Mouse (Mus musculus) intestine, embryonic 16.5 days (tissue): Measurements from ENCODE around the gene Adat3. TPM values are rescaled to one million over a fixed set of nuclear protein-coding genes. Genes with fewer than 3 reads are reported as not detected.
A peak's percentile ranks its signal among the peaks of the same experiment; 100 is the strongest.

Source experiments
- ATAC-seq: fragments of 200-750 bp; cut with Nextera tagmentation; 2 replicates; pipeline ENCODE4 v1.8.0; 2017; ENCODE audit warnings: moderate TSS enrichment, moderate library complexity
- H3K27ac ChIP-seq: fragments of 300-500 bp; sonication (generic); 2 replicates; pipeline ENCODE4 v1.5.1; 2014; ENCODE audit warnings: mild to moderate bottlenecking, low read length
- H3K27me3 ChIP-seq: fragments of 300-500 bp; sonication (generic); replicated peaks from 2 replicates; pipeline ENCODE4 v1.6.1; 2014; ENCODE audit warnings: low read length, control low read depth, mixed read lengths; ENCODE audit not compliant: control insufficient read depth, insufficient read depth
- H3K36me3 ChIP-seq: fragments of 300-500 bp; sonication (generic); 2 replicates; pipeline ENCODE4 v1.6.1; 2014; ENCODE audit warnings: low read length, control low read depth; ENCODE audit not compliant: control insufficient read depth, insufficient read depth
- H3K4me1 ChIP-seq: fragments of 300-500 bp; sonication (generic); 2 replicates; pipeline ENCODE4 v1.6.1; 2014; ENCODE audit warnings: low read length, control low read depth, mixed read lengths; ENCODE audit not compliant: control insufficient read depth, insufficient read depth
- H3K4me2 ChIP-seq: fragments of 300-500 bp; sonication (generic); 2 replicates; pipeline ENCODE4 v1.6.1; 2014; ENCODE audit warnings: low read depth, low read length, control low read depth
- H3K4me3 ChIP-seq: fragments of 300-500 bp; sonication (generic); 2 replicates; pipeline ENCODE4 v1.5.1; 2014; ENCODE audit warnings: mild to moderate bottlenecking, low read length
- H3K9ac ChIP-seq: fragments of 300-500 bp; sonication (generic); 2 replicates; pipeline ENCODE4 v1.6.1; 2014; ENCODE audit warnings: low read depth, low read length
- H3K9me3 ChIP-seq: fragments of 300-500 bp; sonication (generic); 2 replicates; pipeline ENCODE4 v1.6.1; 2016; ENCODE audit warnings: low read length, control low read depth; ENCODE audit not compliant: control insufficient read depth
- WGBS: fragments of 180-500 bp; shearing (Covaris S2); extraction: QIAGEN DNeasy Blood & Tissue Kit; methylation state at CpG from one replicate; pipeline ENCODE4 v1.1.7; 2014; 5-methylcytosine and 5-hydroxymethylcytosine counted together
- microRNA-seq: library from miRNA; unstranded; fragments of <30 nt; microRNA quantifications from one replicate; pipeline ENCODE4, GENCODE M21; 2016
- polyA plus RNA-seq: library from polyadenylated mRNA; unstranded; fragments of >200 nt; fragmentation: Nextera tagmentation; extraction: Ambion mirVana; gene quantifications from 2 replicates; pipeline ENCODE4 v1.2.1, GENCODE M21; 2015

Gene Adat3
- polyA plus RNA-seq, 1 experiment from 2014 or later: 9.4 TPM

GRCm38 (mm10) chr10:80656130-80656862 is 53.6 kb downstream of the Adat3 start:
- ATAC-seq: peak; percentile 84
- under 1% methylated on average over 71 of the region's 72 CpGs for WGBS
- peak overlapping the region; percentile 91 for H3K4me2 ChIP-seq

GRCm38 (mm10) chr10:80656863-80657623 is 54.4 kb downstream of the Adat3 start, which contains the start of gene Btbd2:
Gene Btbd2 (minus strand): TSS chr10:80657071.
- ATAC-seq: peak; percentile 47
- Histone ChIP-seq H3K9me3 (no peaks in the 10 kb centered on the region), H3K4me3 (peak within 1 kb of the TSS; percentile 93), H3K27ac (peak within 1 kb of the TSS; percentile 96), H3K4me2 (peak within 1 kb of the TSS; percentile 91), H3K27me3 (no peaks in the 10 kb centered on the region), H3K36me3 (no peaks in the 10 kb centered on the region), H3K4me1 (peaks cover 32% of the 10 kb centered on the region), H3K9ac (peak within 1 kb of the TSS; percentile 95)
- 21% methylated on average over 15 of the region's 15 CpGs for WGBS

More at GRCm38 (mm10) chr10:80656130-80656862, 53.6 kb downstream of the Adat3 start:
- Histone ChIP-seq H3K4me1 (peaks cover 32% of the 10 kb centered on the region), H3K36me3 (no peaks in the 10 kb centered on the region), H3K9ac (peak overlapping the region; percentile 95), H3K9me3 (no peaks in the 10 kb centered on the region), H3K27me3 (no peaks in the 10 kb centered on the region), H3K27ac (peak overlapping the region; percentile 96), H3K4me3 (peak overlapping the region; percentile 93)

Small RNA genes within 50 kb of the gene (microRNA-seq; reads per million reads assigned to microRNA genes)
- not detected for gene Mir6912

Other genes with a start within 250 kb of the Adat3 start
- 0.39 and 0.64 TPM in 2 replicates for gene Plk5, start 246.4 kb upstream of the Adat3 start, polyA plus RNA-seq
- gene Mex3d, start 215.2 kb upstream of the Adat3 start, polyA plus RNA-seq: 1.9 and 2.7 TPM in 2 replicates
- gene Mbd3, start 203.3 kb upstream of the Adat3 start, polyA plus RNA-seq: 133 and 144 TPM in 2 replicates
- gene Uqcr11, start 196.1 kb upstream of the Adat3 start, polyA plus RNA-seq: 1,179 and 1,252 TPM in 2 replicates
- gene Tcf3, start 169.2 kb upstream of the Adat3 start, polyA plus RNA-seq: 62.7 and 62.9 TPM in 2 replicates
- 0.06 and 0.10 TPM in 2 replicates for gene Onecut3, start 108.0 kb upstream of the Adat3 start, polyA plus RNA-seq
- 0.09 and 0.17 TPM in 2 replicates for gene Atp8b3, start 63.8 kb upstream of the Adat3 start, polyA plus RNA-seq
- 21.5 and 21.9 TPM in 2 replicates for gene Rexo1, start 41.3 kb upstream of the Adat3 start, polyA plus RNA-seq
- gene Klf16, start 25.6 kb upstream of the Adat3 start, polyA plus RNA-seq: 7.0 and 7.4 TPM in 2 replicates
- gene Abhd17a, start 12.5 kb upstream of the Adat3 start, polyA plus RNA-seq: 63.1 and 79.7 TPM in 2 replicates
- 125 and 127 TPM in 2 replicates for gene Scamp4, start within 50 bp of the Adat3 start, polyA plus RNA-seq
- 3.3 and 4.0 TPM in 2 replicates for gene Gm49322, start 3.1 kb downstream of the Adat3 start, polyA plus RNA-seq
- gene Csnk1g2, start 20.0 kb downstream of the Adat3 start, polyA plus RNA-seq: 15.1 and 22.2 TPM in 2 replicates
- 9.2 and 10.6 TPM in 2 replicates for gene Btbd2, start 54.2 kb downstream of the Adat3 start, polyA plus RNA-seq
- gene Mknk2, start 75.2 kb downstream of the Adat3 start, polyA plus RNA-seq: 18.3 and 49.9 TPM in 2 replicates
- 39.8 and 41.8 TPM in 2 replicates for gene Mob3a, start 99.1 kb downstream of the Adat3 start, polyA plus RNA-seq
- gene Izumo4, start 99.3 kb downstream of the Adat3 start, polyA plus RNA-seq: 18.5 and 25.0 TPM in 2 replicates
- gene Ap3d1, start 139.4 kb downstream of the Adat3 start, polyA plus RNA-seq: 57.9 and 58.4 TPM in 2 replicates
- 9.5 and 9.7 TPM in 2 replicates for gene Dot1l, start 152.3 kb downstream of the Adat3 start, polyA plus RNA-seq
- gene Sf3a2, start 195.3 kb downstream of the Adat3 start, polyA plus RNA-seq: 62.3 and 63.0 TPM in 2 replicates
- 120 and 135 TPM in 2 replicates for gene Plekhj1, start 195.7 kb downstream of the Adat3 start, polyA plus RNA-seq
- gene Amh, start 202.4 kb downstream of the Adat3 start, polyA plus RNA-seq: 0.07 and 0.10 TPM in 2 replicates
- gene Jsrp1, start 210.6 kb downstream of the Adat3 start, polyA plus RNA-seq: 0.70 and 0.82 TPM in 2 replicates
- gene Oaz1, start 223.8 kb downstream of the Adat3 start, polyA plus RNA-seq: 1,610 and 1,714 TPM in 2 replicates
- 0.07 and 0.10 TPM in 2 replicates for gene Lingo3, start 241.2 kb downstream of the Adat3 start, polyA plus RNA-seq